Mouse (Mus musculus) heart, embryonic 10.5 days (tissue): ENCODE measurements at regions not wholly inside any gene's neighbourhood (a gene's known extent, or its start where the extent isn't known, plus 50 kb on each side); places are given as distances from the start of the nearest gene placed in this dataset.

Experiments
- DNase-seq: peaks from one replicate; pipeline ENCODE4 v3.0.0-alpha.2; 2017; ENCODE audit warnings: low spot score
- H3K27ac ChIP-seq: fragments of 300-500 bp; sonication (generic); 2 replicates; pipeline ENCODE4 v1.5.1; 2016; ENCODE audit warnings: mild to moderate bottlenecking
- H3K27me3 ChIP-seq: fragments of 300-500 bp; sonication (generic); 2 replicates; pipeline ENCODE4 v1.6.1; 2016; ENCODE audit warnings: mild to moderate bottlenecking; ENCODE audit not compliant: poor library complexity, insufficient read depth, severe bottlenecking
- H3K36me3 ChIP-seq: fragments of 300-500 bp; sonication (generic); 2 replicates; pipeline ENCODE4 v1.6.1; 2016; ENCODE audit warnings: mild to moderate bottlenecking, moderate library complexity
- H3K4me1 ChIP-seq: fragments of 300-500 bp; sonication (generic); 2 replicates; pipeline ENCODE4 v1.6.1; 2016; ENCODE audit warnings: mild to moderate bottlenecking
- H3K4me3 ChIP-seq: fragments of 300-500 bp; sonication (generic); 2 replicates; pipeline ENCODE4 v1.5.1; 2016; ENCODE audit warnings: mild to moderate bottlenecking, moderate library complexity
- H3K9me3 ChIP-seq: fragments of 300-500 bp; sonication (generic); 2 replicates; pipeline ENCODE4 v1.6.1; 2016; ENCODE audit warnings: mild to moderate bottlenecking, moderate library complexity
- WGBS: fragments of 180-500 bp; shearing (Covaris S2); methylation state at CpG from one replicate; pipeline ENCODE4 v1.1.7; 2016; 5-methylcytosine and 5-hydroxymethylcytosine counted together

DNA sequence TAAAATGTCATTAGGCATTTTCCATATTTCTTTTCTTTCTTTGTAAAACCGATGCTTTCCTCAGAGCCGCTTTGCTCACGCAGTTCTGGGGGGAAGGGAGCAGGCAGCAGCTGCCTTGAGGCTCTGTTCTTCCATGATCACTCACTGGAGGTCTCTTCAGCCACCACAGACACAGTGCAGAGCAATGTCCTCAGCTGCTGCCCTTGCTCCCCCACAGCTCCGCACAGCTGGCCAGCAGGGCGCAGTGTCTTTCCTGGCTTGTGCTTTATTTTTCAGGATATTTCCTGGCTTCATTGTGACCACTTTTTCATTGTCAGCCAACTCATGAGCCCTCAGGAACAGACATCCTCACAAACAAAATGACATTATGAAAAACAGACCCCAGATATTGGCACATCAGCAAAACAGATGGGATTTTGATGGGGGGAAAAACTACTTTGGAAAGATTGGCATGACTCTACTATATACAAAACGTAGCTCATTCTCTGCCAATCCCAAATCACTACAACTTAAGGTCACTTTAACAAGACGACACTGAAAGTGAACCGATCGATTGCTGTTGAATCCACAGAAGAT, 195.9 kb downstream of the Gm13691 start:
- Histone ChIP-seq H3K27ac (no peak overlapping the region; the same call in 1 of the 2 replicates), H3K4me1 (peaks cover 16% of the 10 kb centered on the region; the same call in 1 of the 2 replicates), H3K36me3 (no peaks in the 10 kb centered on the region), H3K27me3 (no peaks in the 10 kb centered on the region), H3K4me3 (no peak overlapping the region), H3K9me3 (no peaks in the 10 kb centered on the region)
- WGBS, result 36% methylated on average over 9 of the region's 9 CpGs
- peak; percentile 82 for DNase-seq

DNA sequence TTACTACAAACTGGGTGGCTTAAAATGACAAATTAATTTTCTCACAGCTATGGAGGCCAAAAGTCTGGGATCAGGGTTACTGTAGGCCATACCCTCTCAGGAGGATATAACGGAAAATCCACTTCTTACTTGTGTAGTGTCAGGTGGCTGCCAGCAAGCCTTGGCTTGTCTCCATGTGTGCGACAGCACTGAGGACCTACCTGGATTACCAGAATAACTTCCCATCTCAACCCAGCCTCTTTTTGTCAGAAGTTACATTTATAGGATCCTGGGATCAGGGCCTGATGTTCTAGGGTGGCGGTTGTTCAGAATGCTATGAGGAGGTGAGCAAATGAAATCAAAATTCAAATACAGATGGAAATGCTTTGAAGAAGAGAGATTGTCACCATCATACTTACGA, 197.1 kb downstream of the Gm13691 start:
- Histone ChIP-seq H3K27ac (no peak overlapping the region), H3K9me3 (no peaks in the 10 kb centered on the region), H3K36me3 (no peaks in the 10 kb centered on the region), H3K4me1 (peaks cover 16% of the 10 kb centered on the region; the same call in 1 of the 2 replicates), H3K4me3 (no peak overlapping the region), H3K27me3 (no peaks in the 10 kb centered on the region)
- no peak for DNase-seq
- WGBS, result 90% methylated on average over 4 of the region's 4 CpGs

DNA sequence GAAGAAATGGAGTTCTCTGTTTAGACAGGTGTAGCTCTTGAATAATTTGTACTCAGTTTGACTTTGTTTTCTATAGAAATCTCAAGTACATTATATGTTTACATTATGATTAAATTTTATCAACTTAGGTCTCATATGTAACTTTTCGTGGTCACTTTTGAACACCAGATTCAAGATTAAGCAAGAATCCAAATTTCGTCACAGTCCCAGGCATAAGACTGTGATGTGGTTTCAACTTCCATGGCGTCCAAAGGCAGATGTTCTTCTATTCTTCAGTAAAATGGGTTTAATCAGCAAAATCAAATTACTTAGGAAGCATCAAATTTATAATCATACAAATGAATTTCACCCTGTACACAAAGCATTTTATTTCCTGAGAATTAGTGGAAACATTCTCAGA, 198.9 kb downstream of the Gm13691 start:
- Histone ChIP-seq H3K4me1 (peaks cover 9% of the 10 kb centered on the region; the same call in 1 of the 2 replicates), H3K4me3 (no peak overlapping the region), H3K36me3 (no peaks in the 10 kb centered on the region), H3K27ac (no peak overlapping the region), H3K27me3 (no peaks in the 10 kb centered on the region), H3K9me3 (no peaks in the 10 kb centered on the region)
- DNase-seq, result no peak
- 76% methylated on average over 3 of the region's 3 CpGs for WGBS

DNA sequence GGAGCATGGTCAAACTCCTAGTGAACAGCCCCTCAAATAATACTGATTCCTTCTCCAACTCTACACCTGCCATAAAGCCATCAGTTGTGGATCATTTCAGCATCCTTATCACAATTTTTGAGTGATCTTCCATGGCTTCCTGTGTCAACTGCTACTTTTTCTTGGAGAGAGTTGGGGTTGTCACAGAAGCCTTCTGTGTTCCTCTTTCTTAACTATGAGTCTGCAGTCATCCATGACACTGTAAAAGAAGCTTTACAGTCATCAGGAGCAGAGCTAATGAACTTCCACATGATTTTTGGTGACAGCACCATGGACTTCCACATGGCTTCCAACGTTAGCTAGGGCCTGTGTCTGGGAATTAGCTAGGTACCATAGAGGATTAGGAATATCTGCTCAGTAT, 208.1 kb downstream of the Calcrl start:
- Histone ChIP-seq H3K4me3 (no peak overlapping the region), H3K27ac (no peak overlapping the region), H3K4me1 (no peaks in the 10 kb centered on the region), H3K9me3 (no peaks in the 10 kb centered on the region), H3K27me3 (no peaks in the 10 kb centered on the region), H3K36me3 (no peaks in the 10 kb centered on the region)
- DNase-seq, result no peak
- WGBS, result 85% methylated on average over 1 of the region's 1 CpGs

GRCm38 (mm10) chr2:84222049-84222448, 203.2 kb downstream of the Calcrl start:
- H3K27me3 ChIP-seq, result no peaks in the 10 kb centered on the region
- no peak overlapping the region for H3K4me3 ChIP-seq
- H3K27ac ChIP-seq, result no peak overlapping the region
- no peaks in the 10 kb centered on the region for H3K36me3 ChIP-seq
- no peaks in the 10 kb centered on the region for H3K9me3 ChIP-seq
- H3K4me1 ChIP-seq, result no peaks in the 10 kb centered on the region
- 85% methylated on average over 1 of the region's 1 CpGs for WGBS
- no peak for DNase-seq

DNA sequence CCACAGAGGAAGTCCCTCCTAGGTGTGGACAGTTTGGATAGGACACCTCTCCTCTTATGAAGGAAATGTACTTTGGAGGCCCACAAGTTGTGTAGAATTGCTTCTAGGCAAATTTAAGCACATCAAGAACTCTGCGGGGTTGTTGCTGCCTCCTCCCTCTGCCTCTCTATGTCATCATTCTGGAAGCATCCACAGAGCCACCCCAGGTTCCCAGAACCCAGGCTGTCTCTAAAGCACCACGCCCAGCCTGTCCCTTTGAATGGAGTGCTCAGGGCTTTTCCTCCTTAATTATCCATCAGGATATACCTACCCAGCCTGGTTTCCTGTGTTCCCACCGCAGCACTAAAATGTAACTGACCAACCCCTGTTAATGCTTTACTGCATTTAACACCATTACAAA, 195.4 kb downstream of the Calcrl start:
- Histone ChIP-seq H3K4me3 (no peak overlapping the region), H3K27ac (no peak overlapping the region), H3K27me3 (no peaks in the 10 kb centered on the region), H3K36me3 (no peaks in the 10 kb centered on the region), H3K9me3 (no peaks in the 10 kb centered on the region), H3K4me1 (no peaks in the 10 kb centered on the region)
- no peak for DNase-seq
- 70% methylated on average over 3 of the region's 3 CpGs for WGBS

GRCm38 (mm10) chr2:84235641-84236040, 189.6 kb downstream of the Calcrl start:
- no peaks in the 10 kb centered on the region for H3K4me1 ChIP-seq
- no peak overlapping the region for H3K27ac ChIP-seq
- 68% methylated on average over 4 of the region's 4 CpGs for WGBS

DNA sequence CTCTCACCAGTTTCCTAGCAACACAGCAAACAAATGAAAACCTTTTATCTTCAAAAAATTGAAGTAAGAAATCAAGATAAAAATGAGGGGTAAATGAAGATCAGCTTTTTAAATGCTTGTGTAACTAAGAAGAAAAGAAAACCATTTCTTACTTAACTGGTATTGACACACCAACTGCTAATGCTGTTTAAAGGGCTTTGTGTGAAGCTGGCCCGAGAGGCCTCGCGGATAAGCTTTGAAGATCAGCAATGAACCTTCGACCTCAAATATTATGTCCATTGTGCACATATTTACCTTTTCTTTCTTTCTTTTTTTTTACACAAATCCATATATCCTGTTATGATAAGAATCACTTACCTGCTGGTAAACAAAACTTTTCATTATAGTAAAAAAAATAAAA, 184.0 kb downstream of the Calcrl start:
- H3K4me1 ChIP-seq, result no peaks in the 10 kb centered on the region
- no peaks in the 10 kb centered on the region for H3K27me3 ChIP-seq
- H3K36me3 ChIP-seq, result no peaks in the 10 kb centered on the region
- no peaks in the 10 kb centered on the region for H3K9me3 ChIP-seq
- H3K27ac ChIP-seq, result no peak overlapping the region
- H3K4me3 ChIP-seq, result no peak overlapping the region
- DNase-seq, result no peak
- WGBS, result 73% methylated on average over 4 of the region's 4 CpGs

More at GRCm38 (mm10) chr2:84235641-84236040, 189.6 kb downstream of the Calcrl start:
- Histone ChIP-seq H3K9me3 (no peaks in the 10 kb centered on the region), H3K36me3 (no peaks in the 10 kb centered on the region), H3K4me3 (no peak overlapping the region), H3K27me3 (no peaks in the 10 kb centered on the region)
- no peak for DNase-seq

DNA sequence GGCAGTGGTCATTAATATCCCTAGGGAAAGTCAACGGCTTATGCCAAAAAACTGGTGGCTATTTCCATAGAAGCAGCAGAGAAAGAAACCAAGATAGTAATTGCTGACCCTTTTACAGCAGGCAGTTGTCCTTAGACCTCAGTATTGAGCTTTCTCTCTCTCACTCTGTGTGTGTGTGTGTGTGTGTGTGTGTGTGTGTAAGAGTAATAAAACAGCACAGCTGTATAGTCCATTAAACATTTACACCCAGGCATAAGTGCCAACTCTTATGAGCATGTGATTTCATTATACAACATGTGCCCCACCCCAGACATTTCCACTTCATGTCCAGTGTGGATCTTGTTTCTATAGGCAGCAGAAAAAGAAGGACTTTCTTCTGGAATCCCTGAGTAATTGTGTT, 183.2 kb downstream of the Calcrl start:
- Histone ChIP-seq H3K9me3 (no peaks in the 10 kb centered on the region), H3K27ac (no peak overlapping the region), H3K4me3 (no peak overlapping the region), H3K27me3 (no peaks in the 10 kb centered on the region), H3K36me3 (no peaks in the 10 kb centered on the region), H3K4me1 (no peaks in the 10 kb centered on the region)
- 84% methylated on average over 1 of the region's 1 CpGs for WGBS
- no peak for DNase-seq

DNA sequence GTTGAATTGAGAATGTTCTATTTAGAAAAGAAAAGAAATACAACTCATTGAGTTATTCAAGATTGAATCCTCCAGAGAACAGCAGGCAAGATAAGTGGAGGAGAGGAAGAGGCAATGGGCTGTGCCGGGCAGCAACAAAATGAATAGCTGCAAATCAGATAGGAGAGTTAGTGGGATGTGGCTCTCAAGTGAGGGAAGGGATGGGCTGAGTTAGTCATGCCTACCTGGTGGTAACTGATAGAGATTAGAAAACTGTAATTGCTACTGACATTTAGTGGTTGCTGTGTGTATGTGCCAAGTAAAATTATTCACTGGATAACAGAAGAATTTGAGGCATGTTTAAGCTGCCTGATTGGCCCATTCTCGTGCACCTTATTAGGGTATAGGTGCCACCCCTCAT, 179.3 kb downstream of the Calcrl start:
- Histone ChIP-seq H3K9me3 (no peaks in the 10 kb centered on the region), H3K36me3 (no peaks in the 10 kb centered on the region), H3K27ac (no peak overlapping the region), H3K4me1 (no peaks in the 10 kb centered on the region), H3K27me3 (no peaks in the 10 kb centered on the region), H3K4me3 (no peak overlapping the region)
- DNase-seq, result no peak
- 59% methylated on average over 2 of the region's 2 CpGs for WGBS

- 65% methylated on average over 2 of the region's 2 CpGs for WGBS
- no peak for DNase-seq
- no peaks in the 10 kb centered on the region for H3K9me3 ChIP-seq
- no peaks in the 10 kb centered on the region for H3K36me3 ChIP-seq
- no peaks in the 10 kb centered on the region for H3K4me1 ChIP-seq
- no peak overlapping the region for H3K4me3 ChIP-seq
- H3K27me3 ChIP-seq, result no peaks in the 10 kb centered on the region
- no peak overlapping the region for H3K27ac ChIP-seq
These were observed 178.6 kb downstream of the Calcrl start for GRCm38 (mm10) chr2:84246562-84246961.

GRCm38 (mm10) chr2:84248169-84248568, 177.0 kb downstream of the Calcrl start:
- H3K27me3 ChIP-seq, result no peaks in the 10 kb centered on the region
- no peak for DNase-seq
- H3K4me3 ChIP-seq, result no peak overlapping the region
- H3K27ac ChIP-seq, result no peak overlapping the region
- no peaks in the 10 kb centered on the region for H3K4me1 ChIP-seq
- H3K9me3 ChIP-seq, result no peaks in the 10 kb centered on the region
- H3K36me3 ChIP-seq, result no peaks in the 10 kb centered on the region
- WGBS, result 81% methylated on average over 3 of the region's 3 CpGs

GRCm38 (mm10) chr2:84249871-84250270, 175.3 kb downstream of the Calcrl start:
- Histone ChIP-seq H3K9me3 (no peaks in the 10 kb centered on the region), H3K27ac (no peak overlapping the region), H3K4me1 (no peaks in the 10 kb centered on the region), H3K27me3 (no peaks in the 10 kb centered on the region), H3K4me3 (no peak overlapping the region), H3K36me3 (no peaks in the 10 kb centered on the region)
- DNase-seq, result no peak
- WGBS, result 49% methylated on average over 3 of the region's 3 CpGs

- Histone ChIP-seq H3K27ac (no peak overlapping the region), H3K4me1 (no peaks in the 10 kb centered on the region), H3K9me3 (no peaks in the 10 kb centered on the region), H3K27me3 (no peaks in the 10 kb centered on the region), H3K4me3 (no peak overlapping the region), H3K36me3 (no peaks in the 10 kb centered on the region)
- WGBS, result 88% methylated on average over 1 of the region's 1 CpGs
- no peak for DNase-seq
These were observed 173.1 kb downstream of the Calcrl start for GRCm38 (mm10) chr2:84252076-84252475.
